Mouse (Mus musculus) frontal cortex, adult 2 months (tissue): Measurements from ENCODE around the gene Dnhd1. TPM values are rescaled to one million over a fixed set of nuclear protein-coding genes. Genes with fewer than 3 reads are reported as not detected.
A peak's percentile ranks its signal among the peaks of the same experiment; 100 is the strongest.

Source experiments
- DNase-seq, 2 experiments: peaks; one replicate each; pipeline ENCODE4 v3.0.0; 2022; ENCODE audit warnings: low spot score in 1 of 2; ENCODE audit errors: extremely low spot score in 1 of 2
- polyA plus RNA-seq: library from polyadenylated mRNA; depleted of rRNA; stranded (reverse); fragments of >200 nt; gene quantifications from 2 replicates; pipeline ENCODE4 v1.2.3, GENCODE M21; 2012; rRNA removed

Dnhd1 gene
- polyA plus RNA-seq: 6.9 and 11.5 TPM in 2 replicates

DNA sequence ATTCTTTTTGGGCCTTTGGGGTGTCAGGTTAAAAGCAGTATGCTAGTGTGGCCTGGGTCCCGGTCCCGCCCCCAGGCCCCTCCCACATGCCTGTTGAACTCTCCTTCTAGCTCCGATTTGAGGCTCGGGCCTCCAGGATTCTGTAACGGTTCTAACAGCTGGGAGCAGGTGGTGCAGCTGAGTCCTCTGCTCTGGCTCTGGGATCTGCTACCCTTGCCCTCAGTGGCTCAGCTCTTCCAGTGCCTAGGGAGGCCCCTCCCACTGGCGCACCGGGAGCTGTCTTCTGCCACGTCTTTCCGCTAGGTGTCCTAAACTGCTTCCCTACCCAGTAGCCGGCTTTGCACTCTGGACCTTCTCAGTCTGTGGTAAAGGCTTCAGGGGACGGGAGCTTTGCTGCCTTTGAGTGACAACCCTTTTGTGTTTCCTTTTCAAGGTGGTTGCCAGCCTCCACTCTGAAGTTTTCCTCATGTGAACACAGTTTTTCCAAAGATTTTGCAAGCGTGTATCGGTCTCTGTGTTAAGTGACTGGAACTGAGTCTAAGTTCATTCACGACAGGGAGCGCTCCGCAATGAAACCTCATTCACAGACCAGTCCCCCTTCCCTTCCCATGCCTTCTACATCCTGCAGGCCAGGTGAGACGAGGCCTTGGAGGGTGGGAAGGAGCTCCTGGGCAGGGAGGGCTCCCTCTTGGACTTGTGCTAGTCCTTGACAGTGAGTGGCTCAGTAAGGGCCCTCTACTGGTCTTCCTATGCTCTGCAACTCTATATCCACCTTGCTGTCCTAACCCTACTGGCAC lies at the start of gene Dnhd1:
Dnhd1 (plus strand) TSS at position 189 of the 797 bp plus-strand sequence.
- DNase-seq: peak in 1 of 2 experiments; percentile 71

DNA sequence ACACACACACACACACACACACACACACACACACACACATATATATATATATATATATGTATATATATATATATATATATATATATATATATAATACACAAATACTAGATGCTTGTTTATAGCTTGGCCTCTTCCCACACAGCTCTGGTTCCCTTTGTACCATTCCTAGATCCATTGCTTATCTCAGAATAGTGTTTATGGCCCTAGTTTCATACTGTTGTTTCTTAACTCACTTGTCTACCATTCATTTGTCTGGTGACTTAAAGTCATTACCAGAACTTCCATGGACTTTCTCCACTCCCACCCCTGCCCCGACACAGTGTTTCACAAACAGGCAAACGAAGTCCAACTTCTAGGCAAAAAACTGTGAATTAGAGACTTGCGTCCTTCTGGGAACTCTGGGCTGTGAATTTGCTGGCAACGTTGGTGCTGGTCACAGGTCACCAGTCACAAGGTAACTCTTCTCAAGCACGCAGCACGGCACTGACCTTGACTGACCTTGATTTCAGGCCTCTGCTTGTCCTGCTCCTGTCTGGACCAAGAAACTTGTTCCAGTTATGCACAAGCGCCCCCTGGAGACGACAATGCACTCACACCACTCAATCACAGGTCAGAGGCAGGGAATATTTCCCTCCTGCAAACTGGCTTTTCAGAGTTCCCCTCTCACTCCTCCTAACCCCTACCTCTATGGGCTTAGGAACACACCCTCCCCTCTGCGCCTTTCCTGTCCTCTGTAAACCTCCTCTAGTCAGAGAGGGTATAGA lies 47.6 kb upstream of the Dnhd1 start:
- peak in 1 of 2 experiments; percentile 79 for DNase-seq

DNA sequence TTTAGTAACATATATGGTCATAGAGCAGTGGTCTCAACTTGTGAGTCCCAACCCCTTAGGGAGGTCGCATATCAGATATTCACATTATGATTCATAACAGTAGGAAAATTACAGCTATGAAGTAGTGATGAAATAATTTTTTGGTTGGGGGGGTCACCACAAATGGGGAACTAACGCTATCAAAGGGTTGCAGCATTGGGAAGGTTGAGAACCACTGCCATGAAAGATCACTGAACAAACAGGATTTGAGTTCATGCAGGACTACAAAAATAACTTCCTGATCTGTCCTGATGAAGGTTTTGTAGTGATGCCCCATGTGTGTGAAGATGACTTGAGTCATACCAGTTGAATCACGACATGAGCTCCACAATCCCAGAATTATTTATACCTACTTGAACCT lies 42.2 kb upstream of the Dnhd1 start:
- no peak for DNase-seq

DNA sequence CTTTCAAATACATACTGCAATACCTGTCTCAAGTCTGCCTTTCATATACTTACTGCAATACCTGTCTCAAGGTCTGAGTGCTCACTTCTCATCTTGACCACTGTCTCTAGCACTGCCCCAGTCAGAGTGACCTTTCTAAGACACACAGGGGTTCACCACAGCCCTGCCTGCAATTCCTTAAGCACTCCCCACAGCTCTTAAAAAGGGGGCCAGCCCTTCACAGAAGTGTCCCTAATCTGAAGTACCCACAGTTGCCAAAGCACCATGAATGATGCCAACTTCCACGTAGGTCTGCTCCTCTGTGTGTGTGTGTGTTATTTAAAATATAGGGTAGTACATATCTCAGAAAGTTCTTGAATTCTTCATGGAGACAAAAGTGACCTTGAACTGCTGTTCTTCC lies 38.9 kb upstream of the Dnhd1 start:
- no peak for DNase-seq

- no peak for DNase-seq
These were observed 36.2 kb upstream of the Dnhd1 start for GRCm38 (mm10) chr7:105614400-105614799.

DNA sequence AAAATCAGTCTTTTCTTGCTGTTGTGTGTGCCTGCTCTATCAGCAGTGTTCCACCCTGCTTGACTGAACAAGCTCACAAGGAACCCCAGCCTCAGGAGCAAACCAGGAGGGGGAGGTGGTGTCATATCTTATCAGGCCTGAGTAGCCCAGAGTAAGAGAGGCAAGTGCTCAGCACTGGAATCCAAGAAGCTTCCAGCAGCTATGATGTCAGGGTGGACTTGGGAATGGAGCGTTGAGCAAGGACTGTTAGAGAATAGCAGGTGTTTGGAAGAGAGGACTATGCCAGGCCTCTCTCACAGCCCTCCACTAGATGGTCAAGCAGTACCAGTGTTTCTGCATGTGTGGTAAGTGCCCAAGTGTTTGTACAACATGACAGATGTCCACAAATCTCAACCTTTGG lies 34.9 kb upstream of the Dnhd1 start:
- DNase-seq: no peak

DNA sequence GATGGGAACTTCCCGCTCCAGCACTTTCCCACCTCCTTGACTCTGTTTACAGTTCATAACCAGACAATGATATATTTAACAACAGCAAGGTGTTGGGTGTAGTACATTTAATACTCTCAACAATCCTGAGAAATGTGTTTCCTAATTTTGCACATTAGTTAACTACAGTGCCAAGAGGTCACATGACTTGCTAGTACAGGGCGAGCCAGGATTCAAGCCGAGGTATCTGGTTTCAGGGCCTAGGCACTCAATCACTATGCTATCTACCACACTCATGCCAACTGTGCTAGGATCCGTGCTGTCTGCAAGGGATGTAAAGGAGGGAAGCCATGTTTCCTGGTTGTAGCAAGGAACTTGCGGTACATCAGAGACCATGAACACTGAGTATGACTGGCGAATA lies 34.1 kb upstream of the Dnhd1 start:
- DNase-seq: no peak

DNA sequence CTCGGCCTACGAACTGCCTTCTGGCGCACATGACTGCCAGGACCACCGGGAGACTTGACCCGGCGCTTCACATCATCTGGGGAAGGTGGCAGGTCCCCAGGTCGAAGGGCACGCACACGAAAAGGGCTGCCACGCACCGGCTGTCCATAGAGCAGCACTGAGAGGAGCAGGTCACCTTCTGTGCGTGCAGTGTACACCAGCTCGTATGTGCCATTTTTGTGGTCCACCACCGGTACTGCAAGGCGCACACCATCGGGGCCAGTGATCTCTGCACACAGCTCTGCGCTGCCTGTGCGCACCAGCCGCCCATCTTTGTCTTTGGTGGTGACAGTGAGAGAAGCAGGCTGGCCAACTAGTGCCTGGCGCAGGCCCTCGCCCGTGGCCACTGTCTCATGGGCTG lies 32.8 kb upstream of the Dnhd1 start:
- no peak for DNase-seq

- no peak for DNase-seq
These were observed 30.9 kb upstream of the Dnhd1 start for GRCm38 (mm10) chr7:105619701-105620100.

DNA sequence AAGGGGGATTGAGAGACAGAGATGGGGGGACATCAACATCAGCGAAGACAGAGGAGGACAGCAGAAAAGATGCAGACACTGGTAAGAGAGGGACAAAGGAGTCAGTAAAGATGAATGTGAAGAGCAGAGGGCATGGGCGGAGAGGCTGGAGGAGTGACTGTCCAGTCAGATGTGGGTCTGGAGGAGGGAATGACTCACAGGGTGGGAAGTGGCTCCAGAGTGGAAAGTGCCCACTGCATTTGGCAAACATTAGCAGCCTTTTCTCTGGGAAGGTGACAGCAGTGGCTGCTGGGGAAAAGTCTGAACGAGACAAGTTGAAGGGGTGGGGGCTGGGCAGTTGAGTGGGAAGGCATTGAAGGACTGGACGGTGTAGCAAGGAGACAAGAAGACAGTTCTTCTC lies 29.6 kb upstream of the Dnhd1 start:
- peak in 1 of 2 experiments; percentile 55 for DNase-seq

DNA sequence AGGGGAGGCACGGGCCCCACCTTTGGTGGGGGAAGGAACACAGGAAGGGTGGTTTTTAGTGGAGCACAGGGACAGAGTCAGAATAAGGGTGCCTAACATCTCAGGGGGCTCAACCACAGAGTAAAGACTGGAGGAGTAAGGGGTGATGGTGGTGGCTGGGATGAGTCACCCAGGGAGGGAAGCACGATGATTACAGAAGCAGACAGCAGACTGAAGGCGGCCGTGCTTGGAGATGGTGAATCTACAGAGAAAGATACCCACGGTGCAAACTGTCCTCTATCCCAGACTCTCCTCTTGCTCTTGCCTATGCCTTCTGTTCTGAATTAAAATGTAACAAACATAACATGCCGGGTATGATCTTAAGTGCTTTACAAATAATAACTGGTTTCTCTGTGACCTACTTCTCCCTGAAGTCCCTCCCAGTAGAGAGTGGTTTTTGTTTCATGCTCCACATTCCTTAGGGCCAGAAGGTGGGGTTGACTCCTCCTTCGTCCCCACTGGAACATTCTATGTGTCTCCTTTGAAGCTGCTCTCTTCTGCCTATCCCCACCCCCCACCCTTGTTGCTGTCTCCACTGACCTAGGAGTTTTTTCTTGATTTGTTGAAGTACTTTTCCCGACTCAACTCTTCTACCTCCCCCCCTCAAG lies 28.9 kb upstream of the Dnhd1 start:
- DNase-seq: peak; percentile 28 to 56

DNA sequence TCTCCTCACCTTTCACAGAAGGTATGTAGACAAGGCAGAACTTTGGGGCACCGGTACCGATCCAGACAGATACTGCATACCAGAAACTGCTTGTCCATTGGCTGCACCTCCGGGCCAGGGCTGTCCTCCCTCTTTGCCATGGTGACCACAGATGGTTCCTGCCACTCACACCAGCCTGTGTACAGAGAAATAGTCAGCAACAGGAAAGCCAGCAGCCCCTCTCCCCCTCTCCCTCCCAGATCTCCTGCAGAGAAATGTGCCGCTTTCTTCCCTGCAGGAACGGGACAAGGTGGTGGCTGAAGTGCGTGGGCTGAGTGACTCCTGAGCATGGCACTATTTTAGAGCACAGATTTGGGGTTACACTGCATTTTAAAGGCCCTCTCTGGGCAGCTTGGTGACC lies 25.2 kb upstream of the Dnhd1 start:
- DNase-seq: no peak

DNA sequence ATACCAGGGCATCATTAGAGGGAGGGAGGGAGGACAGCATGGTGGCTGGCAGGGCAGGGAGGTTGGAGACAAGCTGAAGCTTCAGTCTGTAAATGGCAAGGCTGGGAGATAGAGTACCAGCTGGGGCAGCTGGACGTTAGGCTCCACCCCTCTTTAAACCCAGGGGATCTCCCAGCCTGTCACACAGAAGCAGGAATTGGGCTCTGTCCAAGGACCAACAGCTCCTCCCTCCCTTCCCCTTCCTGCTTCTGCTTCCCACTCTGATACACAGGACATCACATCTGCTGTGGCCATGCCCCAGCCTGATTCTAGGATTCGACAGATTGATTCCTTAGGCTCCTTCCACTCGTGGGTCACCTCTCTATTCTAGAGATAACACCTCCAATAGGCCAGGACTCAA lies 22.0 kb upstream of the Dnhd1 start:
- peak; percentile 30 to 59 for DNase-seq

- DNase-seq: no peak
These were observed 18.1 kb upstream of the Dnhd1 start for GRCm38 (mm10) chr7:105632551-105632972.

- peak; percentile 71 to 91 for DNase-seq
These were observed 17.4 kb upstream of the Dnhd1 start, which contains the start of gene Trim3 for GRCm38 (mm10) chr7:105633127-105633800. Gene Trim3, minus strand, starts transcription at chr7:105633571.

DNA sequence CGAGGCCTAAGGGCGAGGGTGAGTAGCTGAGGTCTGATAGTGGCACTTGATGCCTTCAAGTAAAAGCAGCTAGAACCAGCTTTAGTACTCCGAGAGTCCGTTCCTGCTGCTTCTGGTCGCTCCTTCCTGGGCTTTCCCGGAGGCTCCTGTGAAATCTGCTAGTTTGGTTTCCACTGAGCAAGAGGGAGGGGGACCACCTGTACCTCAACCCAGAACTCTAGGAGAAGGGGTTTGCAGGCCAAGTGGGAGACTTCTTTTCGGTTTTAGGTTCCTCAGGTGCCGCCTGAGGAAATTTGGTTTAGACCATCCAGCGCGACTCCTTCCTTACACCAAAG lies 16.9 kb upstream of the Dnhd1 start:
- DNase-seq: no peak

DNA sequence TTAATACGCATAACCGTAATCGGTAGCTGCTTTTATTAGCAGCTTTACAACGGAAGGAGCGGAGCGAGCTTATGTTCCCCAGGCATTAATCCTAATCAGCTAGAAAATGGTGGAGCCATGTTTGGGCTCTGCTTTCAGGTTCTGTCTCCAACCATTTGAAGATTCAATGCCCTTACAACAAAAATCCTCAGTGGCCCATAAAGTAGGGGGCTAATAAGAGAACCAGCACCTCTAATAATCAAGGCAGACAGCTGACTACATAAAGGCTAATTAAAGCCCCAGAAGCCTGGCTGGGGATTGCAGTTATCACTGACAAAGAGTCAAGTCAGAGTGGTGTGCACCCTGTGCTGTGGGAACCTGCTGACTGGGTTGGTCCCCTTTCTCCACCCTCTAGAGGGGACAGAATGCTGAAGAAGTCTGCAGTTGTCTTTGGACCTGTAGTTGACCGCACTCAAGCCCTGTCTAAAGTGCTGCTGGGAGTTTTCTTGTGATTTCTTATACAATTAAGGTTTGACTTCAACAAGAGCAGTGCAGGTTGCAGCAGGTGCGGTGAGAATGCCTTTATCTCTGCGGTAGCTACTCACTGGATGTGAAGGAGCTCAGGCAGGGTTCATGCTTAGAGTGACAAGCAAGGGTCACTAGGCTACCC lies 16.2 kb upstream of the Dnhd1 start:
- no peak for DNase-seq

- DNase-seq: no peak
These were observed 14.9 kb upstream of the Dnhd1 start for GRCm38 (mm10) chr7:105635726-105636125.

GRCm38 (mm10) chr7:105638776-105639175 lies 11.9 kb upstream of the Dnhd1 start:
- DNase-seq: no peak

DNA sequence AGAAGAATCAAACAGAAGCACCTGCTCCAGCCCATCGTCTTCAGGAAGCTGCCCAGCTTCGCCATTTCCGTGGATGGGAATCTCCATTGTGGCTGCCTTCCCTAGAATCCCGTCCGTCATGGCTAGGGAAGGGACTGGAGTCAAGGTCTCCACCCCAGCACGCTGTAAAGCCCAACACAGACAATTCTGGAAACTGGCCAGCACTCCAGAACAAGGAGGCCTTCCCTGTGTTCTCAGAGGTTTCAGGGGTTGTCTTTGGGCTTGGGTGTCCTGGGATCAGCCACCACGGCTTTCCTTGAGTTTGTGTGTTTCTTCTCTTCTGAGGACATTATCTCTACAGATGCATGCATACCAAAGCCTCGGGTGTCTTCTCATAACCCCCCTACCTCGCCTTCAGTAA lies 11.3 kb upstream of the Dnhd1 start:
- no peak for DNase-seq
